Mouse (Mus musculus) thymus, adult 2 months (tissue): ENCODE data around the gene Diaph2.

Experiments used
- CTCF ChIP-seq: fragments of 200-500 bp; IDR thresholded peaks from 2 replicates; pipeline ENCODE4 v1.5.1; 2012; ENCODE audit warnings: mild to moderate bottlenecking, control low read depth, low read length, moderate library complexity, borderline replicate concordance; ENCODE audit not compliant: control insufficient read depth, poor library complexity, insufficient read depth; ENCODE audit errors: extremely low read depth
- POLR2A ChIP-seq: fragments of 200-500 bp; IDR thresholded peaks from 2 replicates; pipeline ENCODE4 v1.6.1; 2012; ENCODE audit warnings: mild to moderate bottlenecking, low read length, control low read depth, moderate library complexity; ENCODE audit not compliant: control insufficient read depth, poor library complexity, insufficient read depth; ENCODE audit errors: extremely low read depth

DNA sequence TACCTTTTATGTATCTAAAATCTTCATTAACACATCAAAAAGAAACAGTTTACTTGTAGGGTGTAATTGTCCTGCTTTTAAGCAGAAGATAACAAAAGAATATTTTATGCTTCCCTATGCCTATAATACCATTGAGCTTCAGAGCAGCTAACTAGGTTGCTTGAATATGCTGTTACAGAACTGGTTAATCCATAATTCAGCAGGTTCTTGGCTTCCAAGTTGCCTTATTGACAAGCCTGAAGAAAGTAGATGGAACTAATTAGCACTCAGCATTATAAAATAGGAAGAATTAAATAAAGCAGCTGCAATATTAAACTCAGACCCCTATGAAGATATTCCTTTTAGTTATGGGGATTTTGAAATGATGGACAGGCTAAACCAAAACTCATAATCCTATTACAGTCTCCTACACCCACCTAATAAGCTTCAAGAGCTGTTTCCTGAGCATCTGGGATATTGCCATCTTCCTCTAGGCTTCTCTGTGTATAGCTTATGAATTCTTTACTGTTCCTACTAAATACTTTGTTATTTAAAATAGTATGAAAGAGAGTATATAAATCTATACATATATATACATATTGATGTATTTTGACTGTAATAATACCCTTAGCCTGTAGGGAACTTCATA, 601.4 kb downstream of the Diaph2 start:
- TF ChIP-seq POLR2A (no peak), CTCF (no peak)
